Mouse (Mus musculus): ENCODE data around the gene Myo19.
"Not testable (repeated sequence)": the region's sequence is repeated elsewhere in the genome, so short reads cannot be mapped to it uniquely, and the experiment has no call there.

Myo19 gene

DNA sequence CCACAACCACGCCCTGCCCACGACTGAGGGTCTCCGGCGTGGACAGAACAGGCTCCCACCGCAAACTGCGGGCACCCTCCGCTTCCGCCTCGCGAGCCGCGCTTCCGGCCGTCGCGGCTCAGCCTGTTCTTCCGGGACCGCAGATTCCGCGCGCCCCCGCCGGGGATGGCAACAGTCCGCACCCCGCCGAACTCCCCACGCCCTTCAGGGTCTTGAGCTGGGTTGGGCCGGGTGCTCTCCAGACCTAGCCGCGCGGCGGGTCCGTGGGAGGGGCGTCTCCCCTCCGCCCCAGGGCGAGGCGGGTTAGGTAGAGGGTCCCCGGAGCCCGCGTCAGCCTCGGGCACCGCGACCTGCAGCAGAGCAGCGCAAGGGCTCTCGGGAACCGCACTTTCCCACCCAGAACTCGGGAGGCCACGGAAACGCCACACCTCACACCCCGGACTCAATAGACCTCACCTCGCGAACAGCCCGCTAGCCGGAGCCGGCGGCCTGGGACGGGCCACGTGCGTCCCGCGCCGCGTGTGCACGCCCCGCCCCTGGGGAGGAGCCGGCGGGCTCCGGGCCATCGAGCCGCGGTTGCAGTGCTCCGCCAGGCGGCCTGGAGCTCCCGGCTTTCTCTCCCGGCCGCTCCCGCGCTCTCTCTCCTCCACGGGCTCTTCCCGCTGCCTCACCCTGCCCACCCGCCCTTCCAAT is at the start of gene Myo19, which contains the start of gene Pigw:
Gene Myo19, plus strand, starts transcription at position 377 of the 693 bp plus-strand sequence.
Gene Pigw, minus strand, starts transcription at position 514 of the 693 bp plus-strand sequence.
- peak; percentile 43 to 76 for DNase-seq (ENCODE audit: low spot score in 2 of 2)

DNA sequence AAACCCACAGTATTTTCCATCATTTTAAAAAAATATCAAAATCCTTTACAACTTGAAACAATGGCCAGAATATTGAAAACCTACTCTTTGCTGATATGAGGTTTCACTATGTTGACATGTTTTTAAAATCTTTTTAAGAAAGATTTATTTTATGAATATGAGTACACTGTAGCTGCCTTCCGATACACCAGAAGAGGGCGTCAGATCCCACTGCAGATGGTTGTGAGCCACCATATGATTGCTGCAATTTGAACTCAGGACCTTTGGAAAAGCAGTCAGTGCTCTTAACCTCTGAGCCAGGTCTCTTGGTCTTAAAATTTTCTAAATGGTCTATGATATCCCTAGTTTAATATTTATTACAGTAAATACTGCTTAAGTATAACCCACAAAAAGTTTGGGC is 40.6 kb upstream of the Myo19 start:
- DNase-seq (ENCODE audit: low spot score in 2 of 2) = no peak

DNA sequence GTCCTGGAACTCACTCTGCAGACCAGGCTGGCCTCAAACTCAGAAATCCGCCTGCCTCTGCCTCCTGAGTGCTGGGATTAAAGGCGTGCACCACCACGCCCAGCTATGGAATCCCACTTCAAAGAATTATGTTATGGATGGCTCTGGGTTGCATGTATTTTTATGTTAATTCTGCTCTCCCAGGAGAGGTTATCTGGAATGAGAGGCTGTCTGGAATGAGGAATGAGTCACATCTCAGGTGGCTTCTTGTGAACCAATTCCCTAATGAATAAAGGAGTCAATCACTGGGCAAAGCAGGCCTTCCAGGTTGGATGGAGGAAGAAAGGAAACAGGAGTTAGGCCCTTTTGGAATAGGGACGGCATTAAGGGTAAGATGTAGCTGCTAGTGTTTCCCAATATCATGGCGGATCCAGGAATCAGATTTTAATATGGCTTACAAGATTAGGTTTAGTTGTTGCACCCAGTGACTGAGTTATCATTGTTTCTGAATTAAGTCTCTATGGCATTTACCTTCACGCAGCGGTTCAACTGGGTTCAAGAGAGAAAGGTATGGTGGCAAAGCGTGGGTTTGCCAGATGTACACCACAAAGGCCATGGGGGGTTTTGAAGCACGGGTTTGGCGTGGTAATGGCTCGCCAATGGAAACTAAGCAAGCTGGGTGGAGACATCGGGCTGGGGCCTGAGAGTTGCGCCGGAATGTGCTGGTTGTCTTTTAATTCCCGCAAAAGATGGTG is 33.0 kb upstream of the Myo19 start:
- no peak for DNase-seq (ENCODE audit: low spot score in 2 of 2)

DNA sequence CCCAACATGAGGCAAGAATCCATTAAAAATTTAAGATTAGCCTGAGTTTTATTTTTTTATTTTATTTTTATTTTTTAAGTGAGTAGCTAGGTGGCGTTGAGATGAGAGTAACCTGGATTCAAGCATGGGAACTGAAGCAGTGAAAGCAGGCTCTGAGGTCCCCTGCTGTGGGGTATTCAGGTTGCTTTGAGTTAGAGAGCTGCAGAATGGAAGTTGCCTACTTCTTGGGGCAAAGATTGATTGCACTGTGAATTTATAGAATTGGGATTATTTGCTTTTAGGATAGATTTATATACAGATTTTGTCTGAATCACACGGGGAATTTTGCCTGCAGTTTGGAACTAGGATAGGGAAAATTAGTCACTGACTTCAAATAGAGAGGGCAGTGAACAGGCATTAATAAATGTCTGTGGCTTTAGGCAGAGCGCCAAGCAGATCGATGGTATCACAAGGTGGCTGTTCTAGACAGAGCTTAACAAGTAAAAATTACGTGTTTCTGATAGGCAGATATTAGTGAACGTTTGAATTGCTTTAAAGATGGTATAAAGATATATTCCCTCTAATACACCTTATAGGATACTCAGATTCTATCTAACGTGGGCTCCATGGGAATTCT is 32.4 kb upstream of the Myo19 start:
- DNase-seq (ENCODE audit: low spot score in 2 of 2) = no peak

DNA sequence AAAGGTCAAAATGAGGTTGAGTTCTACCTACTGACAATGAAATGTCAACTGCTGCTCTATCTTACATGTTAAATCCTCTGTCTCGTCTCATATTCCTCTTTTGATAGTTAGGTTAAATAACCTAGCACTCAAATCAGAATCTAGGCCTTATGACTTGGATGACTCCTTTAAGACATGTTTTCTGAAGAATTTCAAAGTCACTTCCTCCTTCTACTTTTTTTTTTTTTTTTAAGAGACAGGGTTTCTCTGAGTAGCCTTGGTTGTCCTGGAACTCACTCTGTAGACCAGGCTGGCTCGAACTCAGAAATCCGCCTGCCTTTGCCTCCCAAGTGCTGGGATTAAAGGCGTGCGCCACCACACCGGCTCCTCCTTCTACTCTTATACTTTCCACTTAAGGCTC is 24.7 kb upstream of the Myo19 start:
- no peak for DNase-seq (ENCODE audit: low spot score in 2 of 2)

DNA sequence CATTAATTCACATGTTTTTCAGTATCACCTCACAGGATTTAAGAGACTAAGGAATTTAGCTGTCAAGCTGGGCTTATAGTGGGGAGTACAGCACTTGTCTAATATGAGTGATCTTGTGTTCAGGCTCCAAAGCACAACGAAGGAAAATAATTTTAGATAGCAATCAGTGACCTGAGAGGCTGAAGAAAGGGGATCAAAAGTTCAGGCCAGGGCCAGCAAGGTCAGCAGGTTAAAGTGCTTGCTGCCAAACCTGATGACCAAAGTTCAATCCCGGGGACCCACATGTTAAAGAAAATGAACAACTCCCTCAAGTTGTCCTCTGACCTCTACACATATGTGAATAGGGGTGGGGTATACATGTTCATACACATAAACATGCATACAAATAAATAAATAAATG is 14.7 kb upstream of the Myo19 start:
- DNase-seq (ENCODE audit: low spot score in 2 of 2) = no peak

DNA sequence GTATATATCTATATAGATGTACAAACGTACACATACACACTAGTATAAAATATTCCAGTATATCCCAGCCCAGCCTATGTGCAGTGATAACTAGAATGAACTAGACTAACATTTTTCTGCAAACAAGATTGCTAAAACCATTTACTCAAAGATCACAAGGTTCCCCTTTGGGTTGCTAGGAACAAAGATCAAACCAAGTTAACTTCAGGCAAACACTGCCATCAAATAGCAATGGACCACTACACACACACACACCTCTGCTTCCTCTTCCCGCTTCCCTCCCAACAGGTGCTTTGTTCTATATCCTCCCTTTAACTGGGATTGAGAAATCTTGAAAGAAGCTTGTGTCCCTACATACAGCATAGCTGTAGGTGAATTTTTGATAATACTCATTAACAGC is 12.4 kb upstream of the Myo19 start:
- no peak for DNase-seq (ENCODE audit: low spot score in 2 of 2)

DNA sequence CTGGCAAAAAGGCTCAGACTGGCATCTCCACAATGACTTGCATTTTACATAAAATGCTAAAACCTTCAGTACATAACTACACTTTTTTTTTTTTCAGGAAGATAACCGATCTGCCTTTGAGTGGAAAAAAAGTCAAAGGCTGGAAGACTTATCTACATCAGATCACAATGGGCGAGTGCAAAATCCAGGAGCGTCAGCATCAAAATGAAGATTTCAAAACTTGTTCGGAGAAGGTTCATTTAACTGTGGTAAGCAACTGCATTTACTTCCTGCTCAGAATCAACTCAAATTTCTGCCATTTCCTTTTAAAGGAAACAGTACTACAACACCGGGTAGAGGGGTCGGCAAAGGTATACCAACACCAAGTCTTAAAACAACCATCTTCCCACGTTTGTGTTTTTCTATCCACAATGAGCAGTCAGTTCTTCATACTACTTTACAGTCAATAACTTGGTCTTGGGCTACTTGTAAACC is 11.1 kb upstream of the Myo19 start:
- no peak for DNase-seq (ENCODE audit: low spot score in 2 of 2)

DNA sequence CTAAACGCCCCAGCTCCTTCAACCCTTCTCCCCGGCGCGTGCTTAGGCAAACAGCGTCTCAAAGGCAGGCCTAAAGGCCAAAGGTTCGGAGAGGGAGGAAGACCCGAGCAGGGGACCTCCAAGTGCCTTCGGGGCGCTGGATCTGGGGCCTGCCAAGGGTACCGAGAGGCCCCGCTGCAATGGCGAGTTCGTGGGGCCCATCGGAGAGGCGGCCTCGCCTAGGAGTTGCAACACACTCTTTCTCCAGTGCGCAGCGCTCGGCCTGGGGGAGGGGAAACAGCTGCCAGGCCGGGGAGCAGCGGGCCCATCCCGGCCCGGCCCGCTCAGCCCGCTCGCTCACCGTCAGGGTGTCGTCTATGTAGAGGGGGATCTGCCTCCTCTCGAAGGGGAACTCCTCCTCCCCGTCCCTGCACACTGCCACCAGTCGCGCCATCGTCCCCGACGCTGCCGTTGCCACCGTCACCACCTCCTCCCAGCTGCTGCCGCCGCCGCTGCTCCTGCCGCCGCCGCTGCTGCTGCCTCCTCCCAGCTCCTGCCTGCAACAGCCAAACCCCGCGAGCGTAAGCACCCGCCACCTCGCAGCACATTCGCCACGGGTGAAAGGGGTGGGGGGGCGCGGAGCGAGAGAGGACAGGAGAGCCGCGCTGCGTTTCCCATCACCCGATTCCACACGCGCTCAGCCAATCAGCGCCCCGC is 10.3 kb upstream of the Myo19 start:
- peak; percentile 88 to 97 for DNase-seq (ENCODE audit: low spot score in 2 of 2)

DNA sequence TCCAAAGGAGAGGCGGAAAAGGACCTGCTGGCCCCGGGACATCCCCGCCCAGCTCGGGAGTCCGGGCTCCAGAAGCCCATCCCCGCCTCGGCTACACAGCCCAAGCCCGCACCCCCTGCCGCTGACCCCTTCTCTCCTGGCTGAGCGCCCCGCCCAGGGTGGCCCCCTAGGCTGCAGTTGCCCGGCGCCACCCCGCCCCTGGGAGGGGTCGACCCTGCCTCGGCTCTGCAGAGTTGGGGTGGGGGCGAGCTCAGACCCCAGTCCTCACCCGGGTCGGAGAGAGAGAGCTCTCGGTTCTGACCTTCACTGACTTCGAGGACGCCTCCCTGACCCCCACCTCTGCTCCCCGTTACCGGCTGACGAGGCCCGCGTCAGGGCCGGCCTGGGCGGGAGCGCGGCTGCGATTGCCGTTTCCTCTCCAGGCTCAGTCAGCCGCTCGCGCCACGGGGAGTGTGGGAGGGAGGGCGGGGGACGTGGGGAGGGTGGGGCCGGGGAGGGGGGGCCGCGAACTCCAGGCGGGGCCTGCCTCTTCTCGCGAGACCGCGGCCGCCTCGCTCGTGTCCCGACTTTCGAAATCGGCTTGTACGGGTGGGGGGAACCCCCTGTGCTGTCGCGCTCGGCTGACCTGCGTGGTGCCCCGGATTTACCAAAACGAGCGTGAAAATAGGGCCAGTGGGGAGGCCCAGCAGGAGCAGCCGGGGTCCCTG is 9.5 kb upstream of the Myo19 start, which contains the start of gene Ggnbp2:
Gene Ggnbp2, minus strand, starts transcription at position 481 of the 707 bp plus-strand sequence.
- DNase-seq (ENCODE audit: low spot score in 2 of 2) = peak; percentile 82 to 89

DNA sequence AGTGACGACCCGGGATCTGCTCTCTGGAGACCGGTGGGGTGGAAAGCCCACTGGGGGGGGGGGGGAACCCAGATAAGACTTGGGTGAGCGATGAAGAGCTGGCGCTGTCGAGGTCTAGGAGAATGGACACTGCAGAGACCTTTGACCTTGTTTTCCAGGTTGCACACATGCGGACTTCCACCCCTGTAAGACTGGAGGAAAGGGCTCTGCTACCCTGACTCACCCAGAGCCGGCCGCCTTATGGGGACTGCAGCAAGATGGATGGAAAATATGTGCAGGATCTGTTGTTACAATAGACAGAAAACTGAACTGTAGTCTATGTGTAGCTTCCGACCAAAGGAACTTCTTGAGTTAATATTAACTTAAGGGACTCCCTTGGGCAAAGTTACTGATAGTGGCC is 8.9 kb upstream of the Myo19 start:
- no peak for DNase-seq (ENCODE audit: low spot score in 2 of 2)

DNA sequence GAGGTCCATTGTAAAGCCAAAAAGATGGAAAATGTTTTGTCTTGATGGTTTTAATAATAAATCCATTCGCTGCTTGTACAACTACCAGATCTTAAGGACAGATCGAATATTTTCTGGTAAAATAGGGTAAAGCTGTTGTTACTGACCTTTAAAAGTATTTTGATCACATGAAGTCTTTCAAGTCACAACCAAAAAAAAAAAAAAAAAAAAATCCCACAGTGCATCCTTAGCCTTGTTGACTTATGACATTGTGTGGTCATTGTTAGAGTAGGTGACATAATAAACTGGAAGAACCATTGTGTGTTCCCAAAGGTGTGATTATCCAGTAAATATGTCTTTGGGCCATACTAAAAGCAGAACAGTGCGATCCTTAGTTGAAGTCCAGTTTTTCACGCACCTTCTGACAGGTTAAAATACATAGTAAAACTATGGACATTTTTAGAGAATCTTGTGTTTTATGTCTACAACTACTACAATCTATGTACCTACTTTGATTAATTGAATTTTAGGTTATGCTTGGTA is 8.3 kb upstream of the Myo19 start:
- DNase-seq (ENCODE audit: low spot score in 2 of 2) = no peak

DNA sequence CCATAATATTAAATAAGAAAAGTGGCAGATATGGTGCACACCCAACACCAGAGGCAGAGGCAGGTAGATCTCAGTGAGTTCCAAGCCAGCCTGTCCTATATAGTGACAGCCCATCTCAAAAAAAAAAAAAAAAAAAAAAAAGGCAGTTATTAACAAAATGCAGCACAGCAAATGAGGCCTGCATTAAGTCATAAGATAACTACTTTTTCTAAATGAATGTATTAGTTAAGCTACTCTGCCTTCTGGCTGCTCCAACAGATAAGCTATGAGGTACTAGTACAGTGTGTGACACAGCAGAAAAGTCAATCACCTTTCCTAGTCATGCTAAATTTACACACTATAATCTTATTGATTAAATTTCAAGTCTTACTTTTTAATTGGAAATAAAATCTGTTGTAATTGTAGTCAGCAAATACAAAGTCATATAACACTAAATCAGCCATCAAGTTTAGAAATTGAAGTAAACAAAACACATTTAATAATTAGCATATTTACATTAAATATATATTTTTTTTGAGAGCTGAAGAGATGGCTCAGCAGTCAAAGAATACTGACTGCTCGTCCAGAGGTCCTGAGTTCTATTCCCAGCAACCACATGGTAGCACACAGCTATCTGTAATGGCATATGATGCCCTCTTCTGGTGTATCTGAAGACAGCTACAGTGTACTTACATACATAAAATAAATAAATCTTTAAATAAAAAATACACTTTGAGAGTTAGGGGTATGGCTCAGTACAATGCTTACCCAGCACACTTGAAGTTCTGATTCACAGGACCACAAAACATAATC is 6.7 kb upstream of the Myo19 start:
- DNase-seq (ENCODE audit: low spot score in 2 of 2) = no peak

DNA sequence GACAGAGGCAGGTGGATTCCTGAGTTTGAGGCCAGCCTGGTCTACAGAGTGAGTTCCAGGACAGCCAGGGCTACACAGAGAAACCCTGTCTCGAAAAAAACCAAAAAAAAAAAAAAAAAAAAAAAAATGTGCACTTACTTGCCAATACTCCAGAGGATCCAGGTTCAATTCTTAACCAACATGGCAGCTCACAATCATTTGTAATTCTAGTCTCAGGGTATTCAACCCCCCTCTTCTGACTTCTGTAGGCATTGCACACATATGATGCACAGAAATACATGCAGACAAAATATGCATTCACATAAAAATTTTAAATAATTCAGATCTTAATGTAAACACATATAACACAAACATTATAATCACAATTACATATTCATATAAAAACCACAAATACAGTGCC is 3.9 kb upstream of the Myo19 start:
- DNase-seq (ENCODE audit: low spot score in 2 of 2) = not testable (repeated sequence)

DNA sequence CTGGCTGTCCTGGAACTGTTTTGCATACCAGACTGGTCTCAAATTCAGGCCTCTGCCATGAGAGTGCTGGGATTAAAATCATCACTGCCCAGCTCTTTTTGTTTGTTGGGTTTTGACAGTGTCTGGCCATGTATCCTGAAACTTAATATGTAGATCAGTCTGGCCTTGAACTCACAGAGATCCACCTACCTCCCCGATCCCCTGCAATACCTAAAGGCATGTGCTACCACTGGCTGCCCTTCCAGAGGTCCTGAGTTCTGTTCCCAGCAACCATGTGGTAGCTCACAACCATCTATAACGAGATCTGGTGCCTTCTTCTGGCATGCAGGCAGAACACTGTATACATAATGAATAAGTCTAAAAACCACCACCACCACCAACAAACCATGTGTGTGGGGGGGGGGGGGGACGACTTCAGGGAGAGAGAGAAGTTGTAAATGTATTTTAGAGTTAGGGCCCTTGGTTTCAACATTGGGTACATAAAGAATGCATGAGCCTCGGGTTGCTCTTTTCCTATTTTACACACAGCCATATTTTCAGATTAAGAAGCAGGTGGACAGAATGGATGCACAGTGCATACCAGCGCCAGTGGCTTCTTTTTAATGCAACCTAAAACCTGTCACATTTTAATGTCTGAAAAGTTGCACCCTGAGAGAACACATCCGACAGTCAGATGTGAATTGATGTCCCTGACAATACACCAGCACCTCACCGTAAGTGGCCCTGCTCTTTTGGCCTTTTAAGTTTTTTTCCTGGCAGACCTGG is 759 bp upstream of the Myo19 start:
- no peak for DNase-seq (ENCODE audit: low spot score in 2 of 2)

DNA sequence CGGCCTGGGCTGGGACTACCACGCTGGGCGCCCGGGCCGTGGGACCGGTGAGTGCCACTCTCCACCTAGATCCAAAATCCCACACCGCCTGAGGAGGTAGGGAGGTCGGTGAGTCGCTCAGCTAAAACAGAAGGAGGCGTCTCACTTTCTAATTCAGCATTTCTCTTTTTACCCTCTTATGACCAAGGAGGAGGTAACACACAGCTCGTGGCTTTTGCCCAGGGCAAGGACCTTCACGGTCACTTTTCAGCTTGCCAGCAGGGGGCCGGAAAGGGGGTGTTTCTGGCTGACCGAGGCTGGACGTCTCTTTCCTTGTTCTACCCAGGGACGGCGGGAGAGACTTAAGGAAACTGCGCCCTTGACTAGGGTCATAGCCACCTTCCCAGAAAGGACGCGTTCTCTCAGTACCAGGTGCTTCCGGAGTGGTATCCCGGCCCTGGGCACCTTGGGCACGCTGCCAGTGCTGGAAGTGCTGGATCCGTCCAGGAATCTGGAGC is 565 bp downstream of the Myo19 start:
- peak in 1 of 2 experiments; percentile 53 for DNase-seq (ENCODE audit: low spot score in 2 of 2)

DNA sequence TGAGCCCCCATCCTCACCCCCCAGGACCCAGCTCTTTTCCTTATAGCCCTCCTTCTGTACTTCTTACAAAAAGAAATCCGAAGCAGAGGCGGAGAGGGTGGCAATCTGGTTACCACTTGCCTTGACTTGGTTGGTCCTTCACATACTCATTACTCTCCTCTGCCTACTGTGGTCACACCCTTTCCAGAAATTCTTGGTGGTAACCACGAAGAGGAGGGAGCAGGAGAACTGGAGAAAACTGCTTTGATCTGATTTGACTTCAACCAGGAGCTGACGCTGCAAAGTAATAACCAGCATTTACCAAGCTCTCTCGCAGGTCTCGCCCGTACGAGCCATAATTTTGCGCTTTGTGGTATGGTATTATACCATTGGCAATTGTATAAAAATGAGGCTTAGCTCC is 1.0 kb downstream of the Myo19 start:
- no peak for DNase-seq (ENCODE audit: low spot score in 2 of 2)

DNA sequence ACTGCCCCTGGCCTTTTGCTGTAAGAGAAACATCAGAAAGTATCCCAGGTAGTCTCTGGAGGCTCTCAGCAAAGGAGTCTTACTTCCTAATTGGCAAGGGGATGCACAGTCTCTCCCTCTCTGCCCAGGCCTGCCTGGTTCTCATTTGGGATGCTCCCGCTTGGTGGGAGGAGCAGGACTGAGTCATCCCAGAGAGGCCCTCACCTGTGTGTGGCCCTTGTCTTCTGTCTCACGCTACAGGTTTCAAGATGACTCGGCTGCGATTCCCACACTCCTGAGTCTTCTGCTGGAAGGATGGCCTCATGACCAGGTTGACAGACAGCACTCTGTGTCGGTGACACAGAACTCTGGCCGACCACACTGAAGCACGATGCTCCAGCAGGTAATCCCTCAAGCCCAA is 2.4 kb downstream of the Myo19 start:
- DNase-seq (ENCODE audit: low spot score in 2 of 2) = no peak

DNA sequence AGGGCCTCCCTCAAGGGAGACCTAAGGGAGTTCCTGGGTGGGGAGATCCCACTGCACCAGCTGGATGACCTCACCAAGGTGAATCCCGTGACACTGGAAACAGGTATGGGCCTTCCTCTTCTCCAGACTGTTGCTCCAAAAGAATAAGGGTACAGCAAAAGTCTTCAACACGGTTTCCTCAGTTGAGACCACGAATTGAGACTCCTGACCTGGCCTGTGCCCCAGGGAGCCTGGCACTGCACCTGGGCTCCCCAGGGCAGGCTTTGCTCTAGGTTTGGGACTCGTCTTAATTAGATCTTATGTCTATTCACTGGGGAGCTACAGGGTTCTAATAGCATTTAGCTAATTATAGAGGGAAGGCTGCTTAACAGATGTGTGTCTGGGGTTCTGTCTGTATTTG is 5.3 kb downstream of the Myo19 start:
- DNase-seq (ENCODE audit: low spot score in 2 of 2) = no peak

Data from cerebellum, postnatal 4 days (tissue).